Mouse (Mus musculus) brain, embryonic 14.5 days (tissue): ENCODE measurements around the gene Cxcr6.

Experiments
- CTCF ChIP-seq: fragments of 200-500 bp; IDR thresholded peaks from 2 replicates; pipeline ENCODE4 v1.5.1; 2012; ENCODE audit warnings: inconsistent platforms, mild to moderate bottlenecking, moderate library complexity, borderline replicate concordance; ENCODE audit not compliant: insufficient read depth, insufficient read length; ENCODE audit errors: extremely low read depth
- POLR2A ChIP-seq: fragments of 200-500 bp; IDR thresholded peaks from 2 replicates; pipeline ENCODE4 v1.6.1; 2012; ENCODE audit warnings: mild to moderate bottlenecking, inconsistent platforms, borderline replicate concordance; ENCODE audit not compliant: poor library complexity, insufficient read depth, insufficient read length, severe bottlenecking; ENCODE audit errors: extremely low read depth

DNA sequence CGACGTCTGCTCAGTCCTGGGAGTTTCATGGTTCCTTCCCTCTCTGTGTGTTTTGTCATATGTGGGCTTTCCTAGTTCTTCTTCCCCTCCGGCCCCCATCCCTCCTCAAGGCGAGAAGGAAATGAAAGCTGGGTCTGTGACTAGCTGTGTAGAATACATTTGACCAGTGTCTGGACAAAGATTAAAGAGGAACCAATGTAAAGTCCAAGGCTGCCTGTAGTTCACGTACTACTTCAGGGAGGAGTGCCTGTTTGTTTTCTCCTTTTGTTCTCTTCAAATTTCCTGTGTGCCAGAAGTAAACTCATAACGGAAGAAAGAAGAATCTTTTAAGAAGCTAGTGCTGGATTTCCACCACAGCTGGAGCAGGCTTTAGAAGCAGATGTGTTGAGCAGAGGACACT, 36.7 kb upstream of the Cxcr6 start:
- TF ChIP-seq CTCF (no peak), POLR2A (no peak)
